Mouse (Mus musculus): ENCODE results near the gene Olfr282. TPM values are rescaled to one million over a fixed set of nuclear protein-coding genes. Genes with fewer than 3 reads are reported as not detected.
A peak's percentile ranks its signal among the peaks of the same experiment; 100 is the strongest.

Olfr282 gene
- polyA plus RNA-seq, 1 experiment from 2014 or later = not detected

DNA sequence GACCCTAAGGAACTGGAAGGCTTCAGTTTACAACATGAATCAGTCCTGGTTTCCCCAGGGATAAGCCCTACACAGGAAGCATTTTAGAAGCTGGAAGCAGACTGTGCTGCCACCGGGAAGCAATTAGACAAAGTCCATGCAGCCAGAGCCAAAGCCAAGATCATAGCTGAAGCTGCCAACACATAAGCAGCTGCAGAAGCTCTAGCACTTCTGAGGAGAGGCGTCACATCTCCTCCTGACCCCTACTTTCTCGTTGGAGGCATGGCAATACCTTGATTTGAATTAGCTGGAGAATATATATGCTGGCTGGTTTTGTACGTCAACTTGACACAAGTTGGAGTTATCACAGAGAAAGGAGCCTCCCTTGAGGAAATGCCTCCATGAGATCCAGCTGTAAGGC, 10.1 kb upstream of the Olfr282 start:
- DNase-seq (ENCODE audit: low spot score) (no peak), ATAC-seq (replicated peaks; ENCODE audit: low FRiP score, low read depth) (no peak)
- no peak overlapping the region for H3K27ac ChIP-seq
- H3K4me2 ChIP-seq (ENCODE audit: low read length) = no peak overlapping the region
- H3K36me3 ChIP-seq (ENCODE audit: insufficient read depth, low read length) = no peaks in the 10 kb centered on the region
- TF ChIP-seq CTCF (IDR thresholded peaks at IDR 0.05; ENCODE audit: low read depth) = no peak
- H3K4me3 ChIP-seq (replicated peaks; ENCODE audit: low read depth, low read length) = no peak overlapping the region
- H3K4me1 ChIP-seq (replicated peaks; ENCODE audit: insufficient read depth, low read length) = no peaks in the 10 kb centered on the region
- no peak overlapping the region for H3K9ac ChIP-seq (ENCODE audit: low read depth, low read length)
- no peaks in the 10 kb centered on the region for H3K9me3 ChIP-seq (replicated peaks; ENCODE audit: low read length)
- no peaks in the 10 kb centered on the region for H3K27me3 ChIP-seq (ENCODE audit: insufficient read depth, low read length)
- 60% methylated on average over 4 of the region's 4 CpGs for WGBS

DNA sequence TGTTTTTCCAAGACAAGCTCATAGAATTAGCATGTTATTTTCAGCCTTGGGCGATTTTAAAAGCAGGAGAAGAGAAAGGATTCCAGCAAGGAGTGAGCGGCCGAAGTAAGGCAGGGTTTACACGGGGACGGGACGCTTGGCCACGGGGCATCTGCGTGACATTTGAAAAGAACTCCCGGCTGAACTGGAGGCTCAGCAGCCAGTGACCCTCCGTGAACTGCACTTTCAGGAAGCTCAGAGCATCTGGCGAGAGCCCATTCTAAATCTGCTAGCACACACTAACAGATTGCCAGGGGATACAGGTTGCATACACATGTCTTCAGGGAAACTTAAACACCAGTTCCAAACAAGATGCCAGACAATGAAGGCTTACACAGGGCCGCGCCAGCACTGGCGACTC, 6.7 kb upstream of the Olfr282 start:
- no peaks in the 10 kb centered on the region for H3K27me3 ChIP-seq (ENCODE audit: insufficient read depth, low read length)
- H3K9ac ChIP-seq (ENCODE audit: low read depth, low read length) = no peak overlapping the region
- H3K36me3 ChIP-seq (ENCODE audit: insufficient read depth, low read length) = no peaks in the 10 kb centered on the region
- no peaks in the 10 kb centered on the region for H3K4me1 ChIP-seq (replicated peaks; ENCODE audit: insufficient read depth, low read length)
- H3K4me2 ChIP-seq (ENCODE audit: low read length) = no peak overlapping the region
- WGBS = 56% methylated on average over 14 of the region's 14 CpGs
- DNase-seq (ENCODE audit: low spot score) (no peak), ATAC-seq (replicated peaks; ENCODE audit: low FRiP score, low read depth) (no peak)
- no peak overlapping the region for H3K27ac ChIP-seq
- no peaks in the 10 kb centered on the region for H3K9me3 ChIP-seq (replicated peaks; ENCODE audit: low read length)
- H3K4me3 ChIP-seq (replicated peaks; ENCODE audit: low read depth, low read length) = no peak overlapping the region
- TF ChIP-seq CTCF (IDR thresholded peaks at IDR 0.05; ENCODE audit: low read depth) = no peak

DNA sequence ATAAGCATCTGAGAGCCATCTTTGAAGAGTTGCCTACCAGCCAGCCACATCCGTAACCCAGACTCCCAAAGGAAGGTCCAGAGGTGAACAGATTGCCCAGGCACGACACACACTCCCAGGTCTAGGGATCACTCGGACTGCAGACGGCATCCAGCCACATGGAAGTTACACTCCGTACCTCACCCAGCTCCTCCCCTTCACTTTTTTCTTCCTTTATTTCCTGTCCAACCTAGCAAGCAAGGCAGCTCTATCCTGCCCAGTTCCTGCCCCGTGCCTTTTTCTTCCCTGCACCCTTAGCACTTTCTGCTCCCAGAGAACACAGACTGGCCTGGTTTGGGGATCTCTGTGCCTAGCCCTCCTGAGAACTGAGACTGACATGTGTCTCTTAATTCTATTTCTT, 6.3 kb upstream of the Olfr282 start:
- WGBS = 27% methylated on average over 6 of the region's 6 CpGs
- Histone ChIP-seq H3K4me2 (ENCODE audit: low read length) (no peak overlapping the region), H3K27ac (no peak overlapping the region), H3K27me3 (ENCODE audit: insufficient read depth, low read length) (no peaks in the 10 kb centered on the region), H3K36me3 (ENCODE audit: insufficient read depth, low read length) (no peaks in the 10 kb centered on the region), H3K9ac (ENCODE audit: low read depth, low read length) (no peak overlapping the region), H3K9me3 (replicated peaks; ENCODE audit: low read length) (no peaks in the 10 kb centered on the region), H3K4me3 (replicated peaks; ENCODE audit: low read depth, low read length) (no peak overlapping the region), H3K4me1 (replicated peaks; ENCODE audit: insufficient read depth, low read length) (no peaks in the 10 kb centered on the region)
- DNase-seq (ENCODE audit: low spot score) (no peak), ATAC-seq (replicated peaks; ENCODE audit: low FRiP score, low read depth) (no peak)
- no peak for TF ChIP-seq CTCF (IDR thresholded peaks at IDR 0.05; ENCODE audit: low read depth)

GRCm38 (mm10) chr15:98425188-98425587, 5.8 kb upstream of the Olfr282 start:
- Histone ChIP-seq H3K36me3 (ENCODE audit: insufficient read depth, low read length) (no peaks in the 10 kb centered on the region), H3K4me1 (replicated peaks; ENCODE audit: insufficient read depth, low read length) (no peaks in the 10 kb centered on the region), H3K27ac (no peak overlapping the region), H3K9me3 (replicated peaks; ENCODE audit: low read length) (no peaks in the 10 kb centered on the region), H3K4me2 (ENCODE audit: low read length) (no peak overlapping the region), H3K4me3 (replicated peaks; ENCODE audit: low read depth, low read length) (no peak overlapping the region), H3K9ac (ENCODE audit: low read depth, low read length) (no peak overlapping the region), H3K27me3 (ENCODE audit: insufficient read depth, low read length) (no peaks in the 10 kb centered on the region)
- no peak for DNase-seq (ENCODE audit: low spot score)
- TF ChIP-seq CTCF (IDR thresholded peaks at IDR 0.05; ENCODE audit: low read depth) = no peak
- 33% methylated on average over 7 of the region's 7 CpGs for WGBS
- no peak for ATAC-seq (replicated peaks; ENCODE audit: low FRiP score, low read depth)

GRCm38 (mm10) chr15:98444561-98444960, 13.5 kb downstream of the Olfr282 start:
- Histone ChIP-seq H3K27ac (no peak overlapping the region), H3K4me3 (replicated peaks; ENCODE audit: low read depth, low read length) (no peak overlapping the region), H3K27me3 (ENCODE audit: insufficient read depth, low read length) (no peaks in the 10 kb centered on the region), H3K4me1 (replicated peaks; ENCODE audit: insufficient read depth, low read length) (no peaks in the 10 kb centered on the region), H3K9ac (ENCODE audit: low read depth, low read length) (no peak overlapping the region), H3K4me2 (ENCODE audit: low read length) (no peak overlapping the region), H3K36me3 (ENCODE audit: insufficient read depth, low read length) (no peaks in the 10 kb centered on the region), H3K9me3 (replicated peaks; ENCODE audit: low read length) (no peaks in the 10 kb centered on the region; the same call in 1 of the 2 replicates)
- no peak for ATAC-seq (replicated peaks; ENCODE audit: low FRiP score, low read depth)
- 77% methylated on average over 3 of the region's 3 CpGs for WGBS
- no peak for TF ChIP-seq CTCF (IDR thresholded peaks at IDR 0.05; ENCODE audit: low read depth)
- DNase-seq (ENCODE audit: low spot score) = no peak

DNA sequence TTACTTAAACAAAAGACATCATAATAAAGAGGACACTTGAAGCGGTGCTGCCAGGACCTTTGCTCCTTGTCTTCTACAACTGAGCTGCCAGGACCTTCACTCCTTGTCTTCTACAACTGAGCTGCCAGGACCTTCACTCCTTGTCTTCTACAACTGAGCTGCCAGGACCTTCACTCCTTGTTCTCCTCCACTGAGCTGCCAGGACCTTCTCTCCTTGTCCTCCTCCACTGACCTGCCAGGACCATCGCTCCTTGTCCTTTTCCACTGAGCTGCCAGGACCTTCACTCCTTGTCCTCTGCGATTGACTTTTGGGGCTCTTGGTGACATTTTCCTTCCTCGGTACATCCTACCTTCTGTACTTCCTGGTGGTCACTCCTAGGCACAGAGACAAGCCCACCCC, 17.5 kb downstream of the Olfr282 start:
- DNase-seq (ENCODE audit: low spot score) = peak; percentile 29
- Histone ChIP-seq H3K4me2 (ENCODE audit: low read length) (no peak overlapping the region), H3K4me1 (replicated peaks; ENCODE audit: insufficient read depth, low read length) (no peaks in the 10 kb centered on the region), H3K27me3 (ENCODE audit: insufficient read depth, low read length) (no peaks in the 10 kb centered on the region), H3K9me3 (replicated peaks; ENCODE audit: low read length) (no peaks in the 10 kb centered on the region; the same call in 1 of the 2 replicates), H3K27ac (no peak overlapping the region), H3K4me3 (replicated peaks; ENCODE audit: low read depth, low read length) (no peak overlapping the region), H3K9ac (ENCODE audit: low read depth, low read length) (no peak overlapping the region), H3K36me3 (ENCODE audit: insufficient read depth, low read length) (no peaks in the 10 kb centered on the region)
- 51% methylated on average over 4 of the region's 4 CpGs for WGBS
- ATAC-seq (replicated peaks; ENCODE audit: low FRiP score, low read depth) = no peak
- no peak for TF ChIP-seq CTCF (IDR thresholded peaks at IDR 0.05; ENCODE audit: low read depth)

DNA sequence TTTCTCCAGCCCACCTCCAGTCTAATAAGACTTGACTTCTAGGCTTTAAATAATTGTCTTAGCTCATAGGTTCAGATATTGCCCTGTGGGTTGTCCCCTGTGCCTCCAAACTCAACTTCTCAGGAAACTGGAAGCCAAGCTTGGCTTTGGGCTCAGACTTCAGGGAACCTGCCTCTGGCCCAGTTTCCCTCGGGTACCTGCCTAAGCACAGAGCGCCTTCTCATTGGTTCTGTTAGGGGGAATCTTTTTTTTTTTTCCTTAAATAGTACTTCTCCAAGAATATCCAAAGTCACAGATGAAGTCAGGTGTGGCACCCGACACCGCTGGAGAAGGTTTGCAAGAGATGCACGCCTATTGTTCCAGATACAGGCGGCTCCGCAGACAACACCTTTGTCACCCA, 21.3 kb downstream of the Olfr282 start, which contains the start of gene Olfr281:
Olfr281 (plus strand) TSS at position 301 of the 400 bp plus-strand sequence.
- H3K9ac ChIP-seq (ENCODE audit: low read depth, low read length) = no peak within 1 kb of the TSS
- H3K4me1 ChIP-seq (replicated peaks; ENCODE audit: insufficient read depth, low read length) = no peaks in the 10 kb centered on the region
- H3K9me3 ChIP-seq (replicated peaks; ENCODE audit: low read length) = no peaks in the 10 kb centered on the region
- H3K36me3 ChIP-seq (ENCODE audit: insufficient read depth, low read length) = no peaks in the 10 kb centered on the region
- H3K4me3 ChIP-seq (replicated peaks; ENCODE audit: low read depth, low read length) = no peak within 1 kb of the TSS
- ATAC-seq (replicated peaks; ENCODE audit: low FRiP score, low read depth) = no peak
- no peak for DNase-seq (ENCODE audit: low spot score)
- 90% methylated on average over 7 of the region's 7 CpGs for WGBS
- no peak within 1 kb of the TSS for H3K4me2 ChIP-seq (ENCODE audit: low read length)
- TF ChIP-seq CTCF (IDR thresholded peaks at IDR 0.05; ENCODE audit: low read depth) = no peak
- no peaks in the 10 kb centered on the region for H3K27me3 ChIP-seq (ENCODE audit: insufficient read depth, low read length)
- no peak within 1 kb of the TSS for H3K27ac ChIP-seq
